Mouse (Mus musculus) macrophage (primary cell): Measurements from ENCODE around the gene Rap1gds1. TPM values are rescaled to one million over a fixed set of nuclear protein-coding genes. Genes with fewer than 3 reads are reported as not detected.

Experiments used
- H3K27ac ChIP-seq: fragments of 350-480 bp; formaldehyde crosslinking; 2 replicates; pipeline ENCODE4 v1.9.0; 2021
- H3K36me3 ChIP-seq: fragments of 350-480 bp; formaldehyde crosslinking; 2 replicates; pipeline ENCODE4 v1.9.0; 2021; ENCODE audit errors: inconsistent target
- H3K4me3 ChIP-seq: fragments of 350-480 bp; formaldehyde crosslinking; 2 replicates; pipeline ENCODE4 v1.9.0; 2021; ENCODE audit errors: inconsistent target
- H3K79me2 ChIP-seq: fragments of 350-480 bp; formaldehyde crosslinking; 2 replicates; pipeline ENCODE4 v1.9.0; 2021; ENCODE audit errors: inconsistent target
- WGBS: methylation state at CpG from one replicate; pipeline ENCODE4 v1.1.7; 2026; ENCODE audit warnings: inconsistent platforms; ENCODE audit not compliant: missing documents; 5-methylcytosine and 5-hydroxymethylcytosine counted together
- polyA plus RNA-seq: library from polyadenylated mRNA; stranded (reverse); fragments of 250-400 nt; gene quantifications from 3 replicates; pipeline ENCODE4 v1.2.4, GENCODE M21; 2018; ENCODE audit warnings: inconsistent platforms

Rap1gds1 gene
- polyA plus RNA-seq, 1 experiment from 2014 or later = 62.8 TPM

DNA sequence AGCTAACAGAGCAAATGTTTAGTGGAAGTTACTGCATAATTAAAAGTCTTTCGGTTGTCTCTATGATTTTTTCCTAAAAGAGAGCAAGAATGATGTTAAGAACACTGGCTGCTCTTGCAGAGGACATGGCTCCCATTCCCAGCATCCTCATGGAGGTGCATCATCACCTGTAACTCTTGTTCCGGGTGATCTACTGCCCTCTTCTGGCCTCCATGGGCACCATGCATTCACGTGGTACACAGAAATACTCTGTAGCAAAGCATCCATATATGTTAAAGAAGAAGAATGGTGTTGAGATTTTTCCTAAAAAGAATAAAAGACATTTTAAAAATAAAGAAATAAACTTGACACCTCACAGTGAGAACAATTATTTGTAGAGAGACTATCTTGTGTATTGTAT, 3.0 kb upstream of the Rap1gds1 start:
- Histone ChIP-seq H3K4me3 (no peak overlapping the region), H3K27ac (no peak overlapping the region), H3K36me3 (no peaks in the 10 kb centered on the region), H3K79me2 (peaks cover 13% of the 10 kb centered on the region)
- 93% methylated on average over 3 of the region's 3 CpGs for WGBS

DNA sequence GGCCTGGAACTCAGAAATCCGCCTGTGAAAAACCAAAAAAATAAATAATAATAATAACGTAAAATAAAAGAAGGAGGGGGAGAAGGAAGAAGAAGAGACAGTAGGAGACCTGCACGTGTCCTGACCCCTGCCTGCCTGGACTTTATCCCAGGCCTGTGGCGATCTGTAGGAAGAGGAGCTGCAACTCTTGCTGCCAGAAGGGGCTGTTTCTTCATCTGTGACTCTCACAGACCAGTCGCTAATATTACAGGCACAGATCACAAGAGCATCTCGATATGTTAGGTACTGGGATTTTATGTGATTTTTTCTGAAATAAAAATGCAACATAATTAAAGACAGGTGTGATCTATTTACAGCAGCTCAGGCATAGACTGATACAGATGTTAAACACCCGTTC, 1.1 kb upstream of the Rap1gds1 start:
- WGBS = 8% methylated on average over 7 of the region's 7 CpGs
- Histone ChIP-seq H3K79me2 (peaks cover 32% of the 10 kb centered on the region), H3K36me3 (no peaks in the 10 kb centered on the region), H3K27ac (peak overlapping the region; percentile 41), H3K4me3 (peak overlapping the region; percentile 53)

DNA sequence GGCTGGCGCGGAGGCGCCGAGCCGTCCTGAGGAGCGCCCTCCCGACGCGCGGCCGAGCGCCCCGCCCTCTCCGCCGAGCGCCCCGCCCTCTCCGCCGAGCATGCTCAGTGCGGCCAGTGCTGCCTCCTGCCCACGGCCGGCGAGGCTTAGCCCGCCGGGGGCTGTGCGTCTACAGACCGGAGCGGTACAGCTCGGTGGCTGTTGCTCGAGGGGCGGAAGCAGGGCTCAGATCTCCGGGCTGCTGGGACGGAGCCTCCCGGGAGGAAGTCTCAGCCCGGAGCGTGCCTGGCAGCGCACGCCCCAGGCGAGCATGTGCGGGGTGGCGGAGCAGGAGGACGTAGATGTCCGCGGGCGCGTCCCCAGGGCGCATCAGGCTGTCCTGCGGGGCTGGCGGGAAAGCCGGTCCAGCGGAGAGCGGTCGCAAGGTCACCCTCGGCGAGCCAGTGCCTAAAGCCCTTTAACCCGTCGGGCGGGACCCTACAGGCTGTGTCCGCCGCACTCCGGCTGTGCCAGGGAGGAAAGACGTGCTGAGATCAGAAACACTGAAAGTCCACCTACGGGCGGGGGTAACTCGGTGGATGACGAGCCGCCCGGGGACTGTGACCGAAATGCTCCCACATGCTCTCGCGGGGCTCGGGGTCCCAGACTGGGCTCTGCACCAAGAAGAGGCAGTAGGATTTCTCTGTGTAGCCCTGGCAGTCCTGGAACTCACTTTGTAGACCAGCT, 495 bp upstream of the Rap1gds1 start:
- Histone ChIP-seq H3K36me3 (no peaks in the 10 kb centered on the region), H3K4me3 (peak overlapping the region; percentile 53), H3K79me2 (peaks cover 38% of the 10 kb centered on the region), H3K27ac (peak overlapping the region; percentile 41)
- under 1% methylated on average over 63 of the region's 72 CpGs for WGBS

DNA sequence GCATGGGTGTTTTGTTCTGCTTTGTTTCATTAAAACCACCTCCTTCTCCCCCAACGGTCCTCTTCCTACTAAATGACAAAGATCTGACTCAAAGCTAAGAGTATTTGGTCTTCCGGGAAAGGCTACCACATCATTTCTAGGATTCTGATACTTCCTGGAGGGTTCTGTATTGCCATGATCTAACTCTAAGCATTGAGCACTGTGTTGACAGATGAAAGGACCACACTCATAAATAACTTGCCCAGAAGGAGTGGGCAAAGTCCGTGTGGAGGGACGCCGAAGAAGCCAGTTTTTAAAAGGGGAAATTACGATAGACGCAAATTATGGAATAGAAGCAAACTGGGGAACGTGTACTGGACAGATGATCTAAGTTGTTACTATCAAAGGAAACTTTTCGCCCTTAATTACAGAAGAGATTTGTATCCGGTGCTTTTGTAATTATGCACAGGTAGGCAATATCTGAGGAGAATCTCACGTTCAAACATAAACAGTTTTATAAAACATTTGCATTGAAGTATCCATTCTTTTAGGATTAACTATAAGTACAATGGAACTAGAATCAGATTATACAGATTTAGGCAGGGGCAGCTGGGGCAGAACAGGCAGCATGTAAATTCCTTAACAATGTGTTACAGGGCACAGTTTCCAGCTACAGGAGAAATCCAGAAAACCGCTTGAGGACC, 1.1 kb downstream of the Rap1gds1 start:
- Histone ChIP-seq H3K27ac (peak overlapping the region; percentile 63), H3K79me2 (peaks cover 54% of the 10 kb centered on the region), H3K4me3 (peak overlapping the region; percentile 63), H3K36me3 (no peaks in the 10 kb centered on the region)
- 1% methylated on average over 12 of the region's 12 CpGs for WGBS

DNA sequence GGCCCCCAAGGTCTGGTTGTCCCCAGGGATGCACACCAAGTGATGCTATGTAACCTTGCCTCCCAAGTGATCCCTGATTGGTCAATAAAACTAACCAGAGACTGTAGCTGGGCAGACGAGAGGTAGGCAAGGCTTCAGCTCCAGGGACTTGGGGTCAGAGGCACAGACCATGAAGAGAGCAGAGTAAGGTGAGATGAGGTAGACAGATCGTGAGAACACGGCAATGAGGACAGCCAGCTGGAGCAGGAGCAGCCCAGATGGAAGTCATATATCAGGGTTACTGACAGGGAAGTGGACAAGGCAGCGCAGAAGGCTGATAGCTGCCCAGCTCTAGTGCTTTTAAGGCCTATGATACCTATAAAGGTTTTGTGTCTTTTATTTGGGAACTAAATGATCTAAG, 5.5 kb downstream of the Rap1gds1 start:
- WGBS = 80% methylated on average over 4 of the region's 4 CpGs

DNA sequence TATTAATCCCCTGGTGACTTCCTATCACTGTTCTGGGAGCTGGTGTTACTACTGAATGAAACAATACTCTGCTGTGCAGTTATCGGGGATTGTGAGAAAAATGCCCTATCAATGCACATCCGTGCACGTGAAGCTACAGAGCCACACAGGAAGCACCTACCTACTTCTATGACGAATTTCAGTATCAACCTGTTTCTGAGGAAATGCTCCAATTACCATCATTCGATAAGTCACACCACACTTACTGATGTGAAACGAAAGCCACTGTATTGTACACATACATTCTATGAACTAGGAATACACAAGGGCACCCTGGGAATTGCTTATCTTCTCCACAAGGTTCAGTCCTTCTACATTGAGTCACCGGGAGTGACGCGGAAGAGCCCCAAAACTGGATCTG, 10.9 kb downstream of the Rap1gds1 start:
- whole genome bisulfite sequencing = 95% methylated on average over 9 of the region's 9 CpGs
- Histone ChIP-seq H3K79me2 (peaks cover 98% of the 10 kb centered on the region), H3K4me3 (no peak overlapping the region), H3K27ac (no peak overlapping the region), H3K36me3 (peaks cover 6% of the 10 kb centered on the region; the same call in 1 of the 2 replicates)

More for the DNA sequence above, 5.5 kb downstream of the Rap1gds1 start:
- no peaks in the 10 kb centered on the region for H3K36me3 ChIP-seq
- no peak overlapping the region for H3K27ac ChIP-seq
- H3K4me3 ChIP-seq = no peak overlapping the region
- peaks cover 98% of the 10 kb centered on the region for H3K79me2 ChIP-seq

DNA sequence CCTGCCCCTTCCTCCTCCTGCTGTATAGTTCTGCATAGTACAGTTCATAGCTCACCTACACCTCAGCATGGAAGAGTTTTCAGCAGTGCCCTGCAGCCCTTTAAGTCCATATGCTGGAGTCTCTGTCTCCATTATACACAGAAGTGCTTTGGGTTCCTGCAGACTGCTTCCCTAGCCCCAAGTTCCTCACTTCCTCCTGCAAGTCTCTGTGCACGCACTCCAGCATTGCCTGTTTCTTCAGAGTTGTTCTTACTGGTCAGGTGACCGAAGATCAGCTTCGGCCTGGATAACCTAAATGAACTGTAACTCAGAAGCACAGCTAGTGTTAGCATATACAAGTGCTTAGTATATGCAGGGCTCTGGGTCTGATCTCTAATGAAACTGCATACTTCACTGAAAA, 12.9 kb downstream of the Rap1gds1 start:
- Histone ChIP-seq H3K36me3 (peaks cover 6% of the 10 kb centered on the region; the same call in 1 of the 2 replicates), H3K79me2 (peaks cover 98% of the 10 kb centered on the region), H3K27ac (peak overlapping the region; percentile 69), H3K4me3 (no peak overlapping the region)
- WGBS = 3% methylated on average over 3 of the region's 3 CpGs

DNA sequence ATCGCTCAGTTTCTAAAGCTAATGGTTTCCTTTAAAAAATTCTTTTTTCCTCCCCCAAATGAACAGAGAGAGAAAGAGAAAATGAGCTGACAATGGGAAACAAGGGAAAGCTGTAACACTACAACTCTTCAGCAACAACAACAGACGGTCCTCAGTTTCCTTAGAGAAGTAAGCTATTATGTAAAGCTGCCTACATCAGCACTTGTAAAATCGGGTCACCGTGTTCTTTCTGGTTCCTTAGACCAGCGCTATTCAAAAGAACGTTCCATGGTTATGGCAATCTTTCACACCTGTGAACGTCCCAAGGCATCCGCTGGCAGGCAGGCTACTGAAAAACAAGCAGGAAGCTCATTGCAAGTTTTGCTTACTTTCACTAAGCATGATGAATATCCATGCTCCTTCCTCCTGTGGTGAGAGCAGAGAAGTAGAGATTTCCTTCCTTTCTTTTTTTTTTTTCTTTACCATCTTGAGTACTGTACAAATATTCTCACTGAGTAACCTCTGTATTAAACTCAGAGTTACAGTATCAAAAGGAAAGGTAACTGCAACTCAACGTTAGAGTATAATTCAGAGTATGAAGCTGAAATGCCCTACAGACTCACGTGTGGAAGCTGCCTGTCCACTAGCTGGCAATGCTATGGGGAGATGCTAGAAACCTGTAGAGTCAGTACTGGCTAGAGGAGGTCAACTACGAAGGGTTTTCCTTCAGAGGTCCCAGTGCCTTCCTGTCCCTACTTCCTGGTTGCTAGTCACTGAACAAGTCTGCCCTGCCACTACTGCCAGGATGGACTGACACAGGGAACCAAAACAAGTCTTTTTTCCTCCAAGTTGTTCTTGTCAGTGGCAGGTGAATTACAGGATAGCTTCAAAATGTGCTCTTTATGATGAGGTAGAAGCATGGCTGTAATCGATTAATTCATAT, 26.0 kb downstream of the Rap1gds1 start:
- no peak overlapping the region for H3K4me3 ChIP-seq
- 31% methylated on average over 12 of the region's 12 CpGs for WGBS
- H3K27ac ChIP-seq = peak overlapping the region; percentile 64
- H3K36me3 ChIP-seq = no peaks in the 10 kb centered on the region
- peaks cover 95% of the 10 kb centered on the region for H3K79me2 ChIP-seq

DNA sequence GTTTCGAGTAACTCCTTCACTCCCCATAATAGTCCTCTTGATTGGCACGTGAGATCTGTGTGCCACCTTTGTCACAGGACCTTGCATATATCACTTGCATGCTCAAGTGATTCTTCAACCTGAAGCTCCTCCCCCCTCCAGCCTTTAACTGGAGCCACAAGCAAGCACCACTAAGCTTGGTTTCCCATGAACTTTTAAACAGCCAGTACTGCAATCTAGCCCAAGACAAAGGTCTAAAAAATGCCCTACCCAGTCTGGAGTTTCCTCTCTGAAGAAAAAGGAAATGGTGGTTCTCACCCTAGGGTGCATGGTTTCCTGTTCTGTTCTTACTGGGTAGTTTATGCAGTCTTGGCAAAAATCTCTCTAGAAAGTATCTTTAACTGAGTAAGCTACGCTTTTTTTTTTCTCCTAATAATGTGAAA, 32.6 kb downstream of the Rap1gds1 start:
- H3K79me2 ChIP-seq = peaks cover 84% of the 10 kb centered on the region
- H3K4me3 ChIP-seq = no peak overlapping the region
- peak overlapping the region; percentile 96 for H3K27ac ChIP-seq
- 0% methylated on average over 3 of the region's 3 CpGs for WGBS
- no peaks in the 10 kb centered on the region for H3K36me3 ChIP-seq

DNA sequence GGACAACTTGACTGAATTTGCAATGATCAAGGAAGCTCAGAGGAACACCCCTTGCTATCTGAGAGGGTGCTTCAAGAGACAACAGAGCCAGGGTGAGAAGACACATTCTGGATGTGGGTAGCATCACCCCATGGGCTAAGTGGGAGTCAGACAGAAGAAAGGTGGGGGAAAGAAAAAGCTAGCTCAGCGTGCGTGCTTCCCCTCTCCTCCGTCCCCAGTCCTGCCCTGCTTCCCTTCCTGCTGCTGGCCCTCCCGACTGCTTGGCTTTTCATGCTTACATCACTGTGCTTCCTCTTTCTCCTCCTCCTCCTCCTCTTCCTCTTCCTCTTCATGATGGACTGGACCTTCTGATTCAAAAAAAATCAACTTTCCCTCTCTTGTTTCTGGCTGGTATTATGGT, 33.1 kb downstream of the Rap1gds1 start:
- 0% methylated on average over 4 of the region's 4 CpGs for WGBS
- H3K4me3 ChIP-seq = no peak overlapping the region
- H3K79me2 ChIP-seq = peaks cover 84% of the 10 kb centered on the region
- H3K27ac ChIP-seq = peak overlapping the region; percentile 96
- no peaks in the 10 kb centered on the region for H3K36me3 ChIP-seq

DNA sequence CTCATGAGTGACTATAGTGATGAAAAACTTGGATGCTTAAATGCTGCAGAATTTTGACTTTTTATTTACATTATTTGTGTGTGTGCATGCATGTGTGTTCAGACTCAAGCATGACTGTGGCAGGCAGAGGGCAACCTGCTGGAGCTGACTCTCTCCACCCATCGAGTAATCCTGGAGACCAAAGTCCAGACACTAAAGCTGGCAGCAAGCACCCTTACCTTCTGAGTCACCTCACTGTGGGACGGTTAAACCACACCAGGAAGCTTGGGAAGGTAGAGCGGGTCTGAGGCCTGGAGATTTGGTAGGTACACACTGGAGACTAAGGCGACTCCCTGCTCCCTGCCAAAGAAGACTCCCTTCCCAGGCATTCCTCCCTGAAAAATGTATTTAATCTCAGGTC, 38.0 kb downstream of the Rap1gds1 start:
- peaks cover 5% of the 10 kb centered on the region; the same call in 1 of the 2 replicates for H3K36me3 ChIP-seq
- H3K4me3 ChIP-seq = no peak overlapping the region
- no peak overlapping the region for H3K27ac ChIP-seq
- H3K79me2 ChIP-seq = peaks cover 94% of the 10 kb centered on the region
- 72% methylated on average over 4 of the region's 4 CpGs for WGBS

DNA sequence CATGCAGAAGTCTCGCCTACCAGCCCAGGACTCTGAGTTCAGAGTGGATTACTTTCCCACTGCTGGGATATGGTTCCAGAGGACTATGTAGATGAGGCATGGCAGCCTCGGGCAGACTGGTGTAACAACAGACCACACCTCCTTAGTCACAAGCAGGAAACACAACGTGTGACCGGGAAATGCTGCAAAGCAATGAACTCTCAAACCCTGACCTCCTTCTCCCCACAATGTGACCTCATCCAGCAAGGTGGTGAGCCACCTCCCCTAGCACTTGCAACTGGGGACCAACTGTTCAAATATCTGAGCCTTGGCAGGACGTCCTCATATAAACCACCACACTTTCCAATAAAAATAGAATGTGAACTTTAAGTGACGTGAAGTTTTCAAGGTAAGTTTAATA, 41.8 kb downstream of the Rap1gds1 start:
- Histone ChIP-seq H3K4me3 (no peak overlapping the region), H3K27ac (no peak overlapping the region), H3K79me2 (peaks cover 99% of the 10 kb centered on the region), H3K36me3 (peaks cover 5% of the 10 kb centered on the region; the same call in 1 of the 2 replicates)
- WGBS = 89% methylated on average over 6 of the region's 6 CpGs

DNA sequence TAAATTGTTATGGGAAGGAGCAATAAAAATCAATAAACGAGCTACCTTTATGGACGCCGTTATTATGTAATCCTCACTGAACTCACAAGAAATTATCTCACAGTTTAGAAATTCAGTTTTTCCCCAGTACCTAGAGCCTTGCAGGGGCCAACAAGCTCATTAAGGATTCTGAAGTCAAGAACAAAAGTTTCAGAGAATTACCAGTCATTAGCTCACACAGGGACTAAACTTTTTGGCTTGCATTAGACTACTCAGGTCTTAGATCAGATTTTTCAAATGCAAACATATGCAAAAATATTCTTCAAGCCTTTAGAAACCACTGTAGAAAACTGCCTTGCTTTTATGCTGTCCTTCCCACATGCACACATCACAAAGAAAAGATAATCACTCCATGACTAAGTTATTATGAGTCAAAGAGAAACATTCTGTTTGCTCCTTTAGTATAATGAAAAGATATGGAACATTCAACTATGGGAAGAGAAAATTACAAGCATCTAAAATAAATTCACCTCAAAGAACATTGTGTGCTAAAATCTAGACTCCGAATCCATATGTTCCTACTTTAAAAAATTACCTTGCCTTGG, 44.3 kb downstream of the Rap1gds1 start:
- Histone ChIP-seq H3K36me3 (peaks cover 5% of the 10 kb centered on the region; the same call in 1 of the 2 replicates), H3K79me2 (peaks cover 100% of the 10 kb centered on the region), H3K27ac (no peak overlapping the region), H3K4me3 (no peak overlapping the region)
- WGBS = 98% methylated on average over 4 of the region's 4 CpGs

DNA sequence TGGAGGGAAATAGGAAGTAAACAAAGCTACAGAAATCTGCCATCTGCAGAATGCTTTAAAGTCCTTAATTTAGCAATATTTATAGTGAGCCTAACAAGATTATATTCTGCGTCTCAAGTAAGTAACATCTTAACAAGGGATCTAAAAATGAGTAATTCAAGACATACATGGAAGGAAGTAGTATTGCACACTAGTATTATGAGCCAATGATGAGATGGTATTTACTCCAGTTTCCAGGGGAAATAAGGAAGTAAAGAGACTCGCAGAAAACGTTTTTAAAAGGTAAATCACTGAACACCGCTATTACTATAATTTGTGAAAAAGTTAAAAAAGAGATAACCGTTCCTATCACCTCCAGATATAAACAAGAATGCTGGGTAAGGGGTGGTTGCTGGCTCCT, 49.9 kb downstream of the Rap1gds1 start:
- Histone ChIP-seq H3K36me3 (no peaks in the 10 kb centered on the region), H3K27ac (no peak overlapping the region), H3K79me2 (peaks cover 95% of the 10 kb centered on the region), H3K4me3 (no peak overlapping the region)
- 76% methylated on average over 5 of the region's 5 CpGs for WGBS
